Mouse (Mus musculus) stomach, postnatal 0 days (tissue): ENCODE measurements around the gene Zfp697.

Experiments
- CTCF ChIP-seq: IDR thresholded peaks from 2 replicates; pipeline ENCODE4 v1.5.1; 2016; ENCODE audit warnings: antibody characterized with exemption, low read depth, mild to moderate bottlenecking, moderate library complexity
- EP300 ChIP-seq: optimal IDR thresholded peaks from 2 replicates; pipeline ENCODE3; 2016; ENCODE audit warnings: antibody characterized with exemption

GRCm38 (mm10) chr3:98387756-98388155, 5.5 kb downstream of the Zfp697 start:
- TF ChIP-seq CTCF (no peak), EP300 (no peak)
